Comparison of ENCODE assay signal across 23 mouse cellular contexts in the genomic region with DNA sequence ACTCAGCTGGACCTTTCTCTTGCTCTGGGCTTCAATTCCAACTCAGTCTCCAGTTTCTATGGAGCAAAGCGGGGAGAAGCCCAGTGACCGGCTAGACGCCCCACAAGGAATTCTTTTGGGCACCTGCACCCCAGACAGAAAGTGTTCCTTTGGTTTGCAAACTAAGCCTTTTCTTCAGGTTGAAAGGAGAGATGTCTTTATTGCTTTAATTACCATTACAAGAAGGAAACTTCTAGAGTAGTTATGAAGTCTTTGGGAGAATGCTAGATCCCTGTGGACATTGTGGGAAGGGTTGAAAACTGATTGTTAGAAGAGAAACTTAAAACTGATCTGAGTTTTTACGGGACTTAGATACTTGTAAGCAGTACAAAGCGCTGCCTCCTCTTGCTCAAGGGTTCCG. TPM values are rescaled to one million over a fixed set of nuclear protein-coding genes. Genes with fewer than 3 reads are reported as not detected.
A peak's percentile ranks its signal among the peaks of the same experiment; 100 is the strongest.
DNase-seq lines count a peak whose midpoint lies in the region; ATAC-seq and TF ChIP-seq lines count a peak whose summit lies in the region.
"Had no signal": no experiment of that assay in that cellular context is flagged by ENCODE, and none has a peak within 500 bp of the region (broad histone marks: within the 10 kb centered on the region; RNA-seq: fewer than 3 reads in every experiment).

No protein-coding gene starts in this region.

- H3K4me1 ChIP-seq in ES-Bruce4 (ENCODE audit: control insufficient read depth, insufficient read depth, low read length) (peaks cover 2% of the 10 kb centered on the region), ES-E14 (ENCODE audit: control insufficient read depth in 2 of 2, insufficient read depth in 2 of 2, low read length in 2 of 2, poor library complexity in 1 of 2) (peaks cover 2 to 8% of the 10 kb centered on the region in 2 experiments; a peak in 2 of 4 replicates)
- no peaks in the 10 kb centered on the region for H3K4me1 ChIP-seq in neural tube, embryonic 15.5 days
- H3K4me1 ChIP-seq: embryonic facial prominence, embryonic 13.5 days; embryonic facial prominence, embryonic 15.5 days; forebrain, embryonic 10.5 days; forebrain, embryonic 12.5 days had no signal

- DNase-seq in ES-E14 (ENCODE audit: low read depth, low spot score): no peak
- DNase-seq in ZHBTc4 (ENCODE audit: low read depth, low spot score): peak; percentile 72
- no peak for DNase-seq in lung, postnatal 14 days
- DNase-seq in layer of hippocampus, adult 11-12 months (ENCODE audit: low spot score): no peak
- DNase-seq: adrenal gland, adult 2 months; adrenal gland, postnatal 10 days; adrenal gland, postnatal 25 days; cerebellum, adult 11 months; cerebellum, adult 18-20 months; cerebellum, adult 8-10 months; cerebellum, adult 9-11 months; cerebellum, postnatal 14 days; cerebellum, postnatal 36 days; embryo, embryonic 11 days had no signal

- no peak for ATAC-seq in neural tube, embryonic 15.5 days (ENCODE audit: low FRiP score)
- ATAC-seq: forebrain, embryonic 14.5 days; forebrain, embryonic 16.5 days had no signal

- H3K9ac ChIP-seq in ES-Bruce4 (ENCODE audit: low read depth, poor library complexity, severe bottlenecking) (no peak overlapping the region), ES-E14 (ENCODE audit: insufficient read depth, low read depth, low read length, poor library complexity, severe bottlenecking) (no peak overlapping the region)
- H3K9ac ChIP-seq in neural tube, embryonic 15.5 days (replicated peaks): no peak overlapping the region
- H3K9ac ChIP-seq: embryonic facial prominence, embryonic 13.5 days; embryonic facial prominence, embryonic 15.5 days; forebrain, embryonic 12.5 days had no signal

- no peak overlapping the region for H3K4me2 ChIP-seq in neural tube, embryonic 15.5 days
- H3K4me2 ChIP-seq: embryonic facial prominence, embryonic 13.5 days; embryonic facial prominence, embryonic 15.5 days; forebrain, embryonic 12.5 days had no signal

- TF ChIP-seq EP300 in ES-Bruce4 (IDR thresholded peaks at IDR 0.05; ENCODE audit: insufficient read depth, low read depth, low read length): 0 out of 2 replicates have a peak, but pooled peaks have one; percentile 41

- no peak overlapping the region for H3K4me3 ChIP-seq in ES-Bruce4 (ENCODE audit: low read depth, low read length)
- no peak overlapping the region for H3K4me3 ChIP-seq in ES-E14 (ENCODE audit: insufficient read depth in 1 of 2, low read depth in 1 of 2, low read length in 2 of 2, poor library complexity in 1 of 2, severe bottlenecking in 1 of 2)
- H3K4me3 ChIP-seq in neural tube, embryonic 15.5 days (replicated peaks): no peak overlapping the region
- H3K4me3 ChIP-seq: embryonic facial prominence, embryonic 13.5 days; embryonic facial prominence, embryonic 15.5 days; erythroblast, embryonic 14.5 days; forebrain, embryonic 10.5 days; forebrain, embryonic 12.5 days had no signal

- no peaks in the 10 kb centered on the region for H3K27me3 ChIP-seq in ES-Bruce4 (ENCODE audit: control insufficient read depth, insufficient read depth, low read length, poor library complexity, severe bottlenecking)
- no peaks in the 10 kb centered on the region for H3K27me3 ChIP-seq in neural tube, embryonic 15.5 days (replicated peaks)
- H3K27me3 ChIP-seq: embryonic facial prominence, embryonic 13.5 days; embryonic facial prominence, embryonic 15.5 days; forebrain, embryonic 12.5 days had no signal

- no peak for TF ChIP-seq POLR2A in ES-Bruce4 (IDR thresholded peaks at IDR 0.05; ENCODE audit: insufficient read depth, low read length)

- 0 out of 2 replicates have a peak, but pooled peaks cover 4% of the 10 kb centered on the region for H3K9me3 ChIP-seq in ES-Bruce4 (replicated peaks; ENCODE audit: control insufficient read depth, insufficient read depth, low read length, poor library complexity, severe bottlenecking)
- no peaks in the 10 kb centered on the region for H3K9me3 ChIP-seq in ES-E14 (ENCODE audit: control insufficient read depth, insufficient read depth, low read depth, low read length)
- no peaks in the 10 kb centered on the region for H3K9me3 ChIP-seq in neural tube, embryonic 15.5 days (replicated peaks)

- H3K36me3 ChIP-seq in ES-Bruce4 (ENCODE audit: control insufficient read depth, insufficient read depth, low read length, poor library complexity, severe bottlenecking): no peaks in the 10 kb centered on the region
- H3K36me3 ChIP-seq in ES-E14 (ENCODE audit: control insufficient read depth, insufficient read depth, low read length, poor library complexity, severe bottlenecking): no peaks in the 10 kb centered on the region
- no peaks in the 10 kb centered on the region for H3K36me3 ChIP-seq in neural tube, embryonic 15.5 days
- H3K36me3 ChIP-seq: embryonic facial prominence, embryonic 13.5 days; embryonic facial prominence, embryonic 15.5 days had no signal

- H3K27ac ChIP-seq in ES-Bruce4 (ENCODE audit: insufficient read depth, low read length) (peak overlapping the region; percentile 57; the same call in 1 of the 2 replicates), ES-E14 (ENCODE audit: insufficient read depth, low read depth, low read length, poor library complexity, severe bottlenecking) (no peak overlapping the region)
- no peak overlapping the region for H3K27ac ChIP-seq in neural tube, embryonic 15.5 days (replicated peaks)
- H3K27ac ChIP-seq: embryonic facial prominence, embryonic 13.5 days; embryonic facial prominence, embryonic 15.5 days; forebrain, embryonic 10.5 days; forebrain, embryonic 12.5 days had no signal

- 47% methylated on average over 6 of the region's 6 CpGs for WGBS in neural tube, embryonic 15.5 days

- no peak for TF ChIP-seq CTCF in ES-Bruce4 (IDR thresholded peaks at IDR 0.05; ENCODE audit: low read depth, low read length)

- in situ Hi-C loops in ES-E14 (cut with MboI; ENCODE audit: low sequenced_read_pairs in 2 of 2, unreplicated experiment in 2 of 2): loop anchor here in 1 of 2 experiments (25.0 kb wide), 1 partner anchor 333 kb away; no protein-coding TSS in a partner anchor

TF ChIP-seq in ES-E14, 5 proteins besides CTCF, POLR2A, EP300 and RAD21:
- TF ChIP-seq ZNF384 (IDR thresholded peaks at IDR 0.05; ENCODE audit: low read depth, low read length): no peak
- TF ChIP-seq MAFK (IDR thresholded peaks at IDR 0.05; ENCODE audit: insufficient read depth, low read depth, low read length): no peak
- 0 out of 2 replicates have a peak, but pooled peaks have one; percentile 25 for TF ChIP-seq CHD2 (IDR thresholded peaks at IDR 0.05; ENCODE audit: low read depth, low read length)
- TF ChIP-seq ZC3H11A (IDR thresholded peaks at IDR 0.05; ENCODE audit: borderline replicate concordance, low read depth, low read length): no peak
TF ChIP-seq in ES-E14: peak in this region for 1.

RNA-seq across cellular contexts. Expression of gene Fam8a1, which starts 23.8 kb away (rescaled TPM):
- 43.3 and 48.9 TPM in 2 replicates for polyA plus RNA-seq in ES-Bruce4 (2011; ENCODE audit: insufficient read depth, insufficient read length, low read depth, missing spikeins)
- 28.2 and 32.0 TPM in 2 replicates for total RNA-seq in ES-E14 (2012; rRNA removed)
- polyA plus RNA-seq in neural tube, embryonic 15.5 days (2015; fragmentation: Nextera tagmentation; extraction: Ambion mirVana): 12.9 and 14.8 TPM in 2 replicates
